Mouse (Mus musculus) adrenal gland, adult 8-10 months (tissue): ENCODE results near the gene Slc19a2. TPM values are rescaled to one million over a fixed set of nuclear protein-coding genes. Genes with fewer than 3 reads are reported as not detected.
"Not testable (repeated sequence)": the region's sequence is repeated elsewhere in the genome, so short reads cannot be mapped to it uniquely, and the experiment has no call there.

Source experiments
- DNase-seq: peaks from one replicate; pipeline ENCODE4 v3.0.0; 2022
- total RNA-seq, 4 experiments: library from RNA; stranded (reverse); gene quantifications; 2 replicates each; pipeline ENCODE4 v1.2.4; 2022

Slc19a2 gene
- total RNA-seq: 10 to 100 TPM; 26.5 to 34.7 (median 32.3) TPM

GRCm38 (mm10) chr1:164248465-164249331 lies at the start of gene Slc19a2:
TSS of gene Slc19a2 (plus strand) at chr1:164249046.
- DNase-seq: peak; percentile 97

DNA sequence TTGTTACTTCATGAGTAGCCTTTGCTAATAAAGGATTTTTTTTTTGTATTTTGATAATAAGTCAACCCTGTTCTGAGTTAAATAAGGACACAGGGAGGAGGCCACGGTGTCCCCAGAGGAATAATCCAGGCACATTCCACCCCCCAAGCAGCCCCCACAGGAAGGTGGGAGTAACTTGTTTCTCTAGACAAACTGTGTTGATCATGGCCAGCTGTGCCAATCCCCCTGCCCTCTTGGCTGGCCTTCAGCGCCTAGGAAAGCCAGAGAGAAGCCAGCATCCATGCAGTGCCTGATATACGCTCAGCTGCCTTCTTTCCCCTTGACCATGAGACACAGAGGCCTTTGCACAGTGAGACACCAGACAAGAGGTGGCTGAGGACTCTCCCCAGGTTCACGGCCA lies 49.3 kb upstream of the Slc19a2 start:
- DNase-seq: no peak

DNA sequence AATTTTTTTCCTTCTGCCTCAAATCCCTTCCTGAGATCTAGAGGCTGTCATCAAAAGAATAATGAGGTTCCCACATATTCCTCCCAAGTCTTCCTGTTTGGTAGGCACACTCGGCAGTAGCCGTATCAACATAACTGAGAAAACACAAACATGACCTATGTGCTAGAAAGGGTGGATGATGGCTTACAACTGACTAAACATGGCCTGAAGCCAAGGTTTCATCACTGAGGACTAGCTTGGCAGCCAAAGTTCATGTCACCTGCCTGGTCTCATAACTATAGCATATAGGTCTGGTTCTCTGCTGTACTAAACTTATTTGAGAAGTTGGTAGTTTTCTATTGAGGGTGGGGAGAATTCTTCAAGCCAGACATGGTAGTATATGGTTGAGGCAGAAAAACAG lies 40.4 kb upstream of the Slc19a2 start:
- DNase-seq: no peak

DNA sequence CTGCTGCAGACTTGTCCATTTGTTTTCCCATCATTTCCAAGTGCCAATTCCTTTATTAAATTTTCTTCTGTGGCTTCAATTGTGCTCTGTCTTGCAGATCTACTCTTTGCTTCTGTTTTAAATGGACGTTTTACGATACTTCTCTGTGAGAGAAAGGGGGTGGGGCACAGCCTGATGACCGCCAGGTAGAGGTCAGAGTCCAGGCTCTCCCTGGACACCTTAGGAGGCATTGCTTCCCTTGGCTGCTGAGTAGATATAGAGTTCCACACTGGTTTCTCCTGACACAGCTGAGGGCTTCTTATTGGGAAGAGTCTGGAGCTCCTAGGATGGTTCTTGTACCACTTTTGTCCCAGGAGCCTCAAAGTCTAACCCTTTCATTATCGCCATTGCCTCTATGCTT lies 37.9 kb upstream of the Slc19a2 start:
- no peak for DNase-seq

- no peak for DNase-seq
Observed at GRCm38 (mm10) chr1:164212686-164213085, 36.2 kb upstream of the Slc19a2 start.

DNA sequence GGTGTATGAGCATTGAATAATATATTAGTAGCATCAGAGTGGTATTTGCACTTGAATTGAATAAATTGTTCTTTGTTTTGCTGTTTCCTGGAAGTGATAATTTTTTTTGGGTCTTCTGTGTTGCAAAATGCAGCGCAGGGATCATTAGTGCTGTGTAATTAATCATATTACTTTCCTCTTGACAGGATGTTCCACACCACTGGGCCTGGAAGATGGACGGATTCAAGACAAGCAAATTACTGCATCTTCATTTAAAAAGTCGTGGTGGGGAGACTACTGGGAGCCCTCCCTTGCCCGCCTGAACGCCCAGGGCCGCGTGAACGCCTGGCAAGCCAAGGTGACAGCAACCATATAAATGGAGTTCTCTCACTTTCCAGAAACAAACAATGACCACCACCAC lies 34.7 kb upstream of the Slc19a2 start:
- DNase-seq: no peak

DNA sequence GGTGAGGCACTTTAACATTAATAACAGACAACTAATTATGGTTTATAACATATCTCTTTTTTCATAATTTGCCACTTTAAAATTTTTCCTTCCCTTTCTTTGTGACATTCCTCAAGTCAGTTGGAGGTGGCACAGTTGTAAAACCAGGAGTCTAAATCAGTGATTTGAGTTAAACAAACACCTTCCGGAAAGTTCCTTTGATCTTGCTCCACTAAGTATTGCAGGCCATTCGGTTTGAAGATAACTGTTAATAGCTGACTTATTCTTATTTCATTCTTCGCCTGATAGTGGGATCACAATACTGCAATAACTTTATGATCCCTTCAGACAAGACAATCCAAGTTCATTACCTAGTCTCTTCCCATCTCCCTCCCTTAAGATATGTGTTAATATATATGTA lies 33.7 kb upstream of the Slc19a2 start:
- DNase-seq: no peak

DNA sequence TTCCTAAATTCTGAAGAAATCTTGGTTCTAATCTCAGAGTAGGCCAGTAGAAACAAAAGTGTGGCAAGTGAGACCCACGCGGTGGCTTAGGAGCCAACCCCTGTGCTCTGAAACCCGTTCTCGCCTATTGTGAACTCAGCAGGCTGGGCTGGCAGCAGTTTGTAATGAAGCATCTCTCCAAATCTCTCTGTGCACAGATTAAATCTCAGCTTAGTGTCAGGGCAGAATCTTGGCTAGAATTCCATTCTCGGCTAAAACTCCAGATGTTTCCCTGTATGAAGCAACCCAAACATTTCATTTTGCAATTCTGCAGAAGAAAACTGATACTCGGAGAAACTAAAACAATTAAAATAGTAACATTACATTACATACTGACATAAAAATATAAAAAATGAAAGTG lies 33.3 kb upstream of the Slc19a2 start:
- no peak for DNase-seq

DNA sequence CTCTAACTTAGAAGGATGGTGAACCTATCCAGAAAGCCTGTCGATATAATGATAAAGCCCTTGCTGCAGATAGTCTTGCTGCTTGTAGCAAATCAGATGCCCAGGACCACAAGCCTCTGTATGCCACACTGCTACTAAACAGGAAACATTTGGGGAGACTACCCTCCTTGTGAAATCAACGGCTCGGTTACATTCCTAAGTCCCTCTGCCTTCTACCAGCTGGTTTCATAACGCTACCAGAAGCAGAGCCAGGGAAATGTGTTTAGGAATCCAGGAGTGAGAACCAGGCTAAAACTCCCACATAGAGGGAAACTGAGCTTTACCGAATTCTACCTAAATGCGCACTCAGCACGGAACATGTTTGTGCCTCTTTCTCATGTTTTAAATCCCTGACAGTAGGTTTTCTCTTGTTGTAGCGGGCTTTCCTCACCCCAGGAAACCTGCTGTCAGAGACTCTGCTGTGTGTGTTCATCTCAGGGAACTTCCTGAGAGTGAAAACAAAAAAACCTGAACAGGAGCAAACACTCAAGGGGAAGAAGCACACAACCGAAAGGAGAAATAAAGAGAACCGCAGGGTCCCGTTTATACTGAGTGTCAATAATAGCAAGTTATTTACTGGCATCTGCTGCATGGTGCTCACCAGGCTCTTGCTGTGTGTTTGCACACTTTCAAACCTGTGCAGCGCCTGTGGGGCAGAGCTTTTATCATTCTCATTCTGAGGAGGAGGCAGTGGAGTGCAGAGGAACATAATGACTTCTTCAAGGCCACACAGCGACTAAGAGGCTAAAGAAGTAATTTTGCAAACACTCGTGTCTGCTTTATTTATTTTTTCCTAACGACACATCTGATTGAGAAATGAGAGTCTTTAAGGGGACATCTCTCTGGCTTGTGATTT lies 30.8 kb upstream of the Slc19a2 start:
- DNase-seq: no peak

GRCm38 (mm10) chr1:164220261-164220660 lies 28.6 kb upstream of the Slc19a2 start:
- DNase-seq: no peak

GRCm38 (mm10) chr1:164223089-164223488 lies 25.8 kb upstream of the Slc19a2 start:
- DNase-seq: no peak

DNA sequence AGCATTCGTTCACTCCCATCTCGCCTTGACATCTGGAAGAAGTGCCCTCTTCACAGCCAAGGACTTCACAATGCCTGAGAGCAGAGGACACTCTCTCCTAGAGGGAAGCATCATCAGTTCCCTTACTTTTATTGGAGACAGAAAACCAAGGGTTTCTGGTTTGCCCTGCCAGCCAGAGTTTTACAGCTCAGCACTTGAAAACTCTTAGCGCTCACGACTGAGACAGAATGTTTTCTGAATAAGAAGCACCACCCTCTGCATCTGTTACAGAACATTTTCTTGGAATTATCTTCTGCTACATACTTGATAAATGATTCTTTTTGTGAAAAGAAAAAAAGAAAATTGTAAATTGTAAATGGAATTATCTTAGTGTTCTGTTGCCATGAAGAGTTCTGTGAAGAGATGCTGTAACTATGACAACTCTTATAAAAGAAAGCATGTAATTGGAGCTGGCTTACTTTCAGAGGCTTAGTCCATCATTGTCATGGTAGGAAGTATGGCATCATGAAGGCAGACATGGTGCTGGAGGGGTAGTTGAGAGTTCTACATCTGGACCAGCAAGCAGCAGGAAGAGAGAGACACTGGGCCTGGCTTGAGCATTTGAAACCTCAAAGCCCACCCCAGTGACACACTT lies 16.8 kb upstream of the Slc19a2 start:
- not testable (repeated sequence) for DNase-seq

DNA sequence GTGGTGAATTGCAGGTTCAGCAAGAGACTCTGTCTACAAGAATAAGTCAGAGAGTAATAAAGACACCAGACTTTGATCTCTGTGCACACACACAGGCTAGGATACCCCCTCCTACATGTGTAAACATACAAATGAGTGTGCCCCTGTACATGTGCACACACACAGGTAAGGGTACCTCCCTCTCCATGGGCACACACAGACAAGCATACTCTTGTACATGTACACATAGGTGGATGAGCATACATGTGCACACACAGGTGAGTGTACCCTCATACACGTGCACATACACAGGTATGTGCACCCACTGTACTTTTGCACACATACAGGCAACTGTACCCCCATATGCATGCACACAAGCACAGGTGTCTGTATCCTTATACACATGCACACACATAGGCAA lies 15.4 kb upstream of the Slc19a2 start:
- no peak for DNase-seq

GRCm38 (mm10) chr1:164235078-164235477 lies 13.8 kb upstream of the Slc19a2 start:
- no peak for DNase-seq

DNA sequence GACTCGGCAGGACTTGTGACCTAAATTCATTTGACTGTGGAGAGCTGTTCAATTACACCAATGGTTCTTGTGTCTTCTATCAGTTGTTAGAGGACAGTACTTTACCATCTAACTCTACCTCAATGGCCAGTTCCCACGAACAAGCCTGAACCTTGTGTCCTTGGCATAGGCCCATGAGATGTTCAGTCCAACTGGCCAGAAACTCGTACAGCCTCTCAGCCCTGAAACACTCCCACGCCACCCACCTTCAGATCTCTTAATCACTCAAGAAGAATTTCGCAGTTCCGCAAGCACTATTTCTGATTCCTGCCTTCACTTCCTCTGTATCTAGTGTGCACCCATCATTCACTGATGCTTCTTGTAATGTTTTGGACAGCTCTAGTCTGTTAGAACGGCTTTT lies 12.8 kb upstream of the Slc19a2 start:
- no peak for DNase-seq

DNA sequence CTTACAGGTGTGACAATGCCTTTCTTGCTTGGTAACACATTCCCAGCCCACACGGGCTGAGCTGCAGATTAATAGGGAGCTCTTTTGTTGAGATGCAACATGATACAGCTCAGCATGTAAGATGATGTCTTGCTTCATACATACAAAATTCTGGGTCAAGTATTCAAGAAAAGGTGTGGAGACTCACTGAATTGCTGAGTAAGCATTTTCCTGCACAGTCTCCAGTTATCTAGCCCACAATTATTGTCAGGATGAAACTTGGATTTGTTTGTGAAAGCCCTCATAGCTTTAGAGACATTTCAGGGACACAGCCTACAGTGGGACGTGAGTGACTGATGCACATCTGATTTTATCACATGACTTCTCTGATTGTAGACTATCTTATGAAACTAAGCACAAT lies 7.4 kb upstream of the Slc19a2 start:
- no peak for DNase-seq

- DNase-seq: peak; percentile 44
Observed at GRCm38 (mm10) chr1:164242809-164243208, 6.0 kb upstream of the Slc19a2 start.

GRCm38 (mm10) chr1:164247442-164247841 lies 1.4 kb upstream of the Slc19a2 start:
- DNase-seq: no peak

DNA sequence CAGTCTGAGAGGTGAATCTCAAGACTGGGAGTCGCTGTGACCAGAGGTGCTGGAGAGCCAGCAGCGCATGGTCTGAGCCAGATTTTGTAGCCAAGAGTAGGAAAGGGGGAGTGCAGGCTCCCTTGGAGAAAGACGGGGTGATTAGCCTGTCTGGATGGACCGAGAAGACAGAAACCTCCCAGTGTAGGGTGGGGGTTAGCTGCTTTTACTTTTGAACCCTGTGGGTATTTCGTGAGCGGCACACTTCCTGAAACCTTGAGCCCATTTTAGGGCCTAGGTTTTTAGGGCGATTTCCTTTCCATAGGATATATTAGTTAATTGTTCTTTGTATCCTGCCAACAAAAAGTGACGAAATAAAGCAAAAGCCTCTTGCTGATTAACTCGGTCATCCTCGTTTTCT lies 875 bp upstream of the Slc19a2 start:
- DNase-seq: no peak

GRCm38 (mm10) chr1:164249332-164249711 lies 476 bp downstream of the Slc19a2 start:
- DNase-seq: peak; percentile 28

GRCm38 (mm10) chr1:164250391-164251150 lies 1.7 kb downstream of the Slc19a2 start:
- DNase-seq: no peak

GRCm38 (mm10) chr1:164251438-164251837 lies 2.6 kb downstream of the Slc19a2 start:
- DNase-seq: no peak
